Mouse (Mus musculus) CH12F3 (cell line): ENCODE measurements at regions not wholly inside any gene's neighbourhood (a gene's known extent, or its start where the extent isn't known, plus 50 kb on each side); places are given as distances from the start of the nearest gene placed in this dataset.

Experiments used
- in situ Hi-C: fragments of 300-500 bp; cut with MboI; formaldehyde crosslinking; loops from 2 replicates; pipeline ENCODE4 v1.14.3; 2020; ENCODE audit warnings: low sequenced_read_pairs

GRCm38 (mm10) chr15:11774717-11775116, 132.4 kb downstream of the Npr3 start:
- in situ Hi-C loops = no loop called here

GRCm38 (mm10) chr15:11770596-11770995, 136.5 kb downstream of the Npr3 start:
- in situ Hi-C loops = no loop called here

GRCm38 (mm10) chr15:11757963-11758362, 149.1 kb downstream of the Npr3 start:
- in situ Hi-C loops = no loop called here

DNA sequence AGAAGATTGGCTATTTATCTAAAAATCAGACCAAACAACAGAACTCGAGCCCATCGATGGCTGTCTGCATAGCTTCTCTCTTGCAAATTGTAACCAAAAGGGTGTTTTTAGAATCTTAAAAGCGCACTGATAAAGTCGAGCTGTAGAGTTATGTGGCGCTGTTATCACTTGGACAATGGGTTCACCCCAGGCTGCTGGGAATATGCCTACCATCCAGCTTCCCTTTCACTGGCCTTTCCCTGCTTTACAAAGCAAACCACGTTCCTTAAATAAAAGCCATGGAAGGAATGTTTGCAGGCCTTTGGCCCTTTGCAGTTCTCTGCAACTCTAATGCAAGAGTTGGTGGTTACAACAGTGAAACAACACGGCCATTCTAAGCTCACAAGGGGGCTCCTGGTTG, 150.3 kb downstream of the Npr3 start:
- in situ Hi-C loops = no loop called here

GRCm38 (mm10) chr15:11753216-11753615, 153.9 kb downstream of the Npr3 start:
- in situ Hi-C loops = no loop called here

- in situ Hi-C loops = no loop called here
These were observed 156.2 kb downstream of the Npr3 start for GRCm38 (mm10) chr15:11750893-11751292.

DNA sequence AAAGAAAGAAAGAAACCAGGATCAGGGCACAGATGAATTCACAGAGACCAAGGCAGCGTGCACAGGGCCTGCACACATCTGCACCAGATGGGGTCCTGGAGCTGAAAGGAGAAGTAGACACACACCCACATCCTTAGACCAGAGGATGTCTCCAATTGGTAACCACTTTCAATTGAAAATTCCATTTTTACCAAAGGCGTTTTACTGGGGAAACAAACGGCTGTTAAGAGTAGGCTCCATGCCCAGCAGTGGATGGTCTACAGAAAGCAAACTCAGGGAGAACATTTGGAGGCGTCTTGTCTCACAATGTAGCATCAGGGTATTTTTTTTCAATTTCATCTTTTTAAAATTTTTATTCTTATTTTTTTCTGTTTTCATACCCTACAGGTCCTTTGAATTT, 157.6 kb downstream of the Npr3 start:
- in situ Hi-C loops = no loop called here

- in situ Hi-C loops = no loop called here
These were observed 158.8 kb downstream of the Npr3 start for GRCm38 (mm10) chr15:11748306-11748705.

DNA sequence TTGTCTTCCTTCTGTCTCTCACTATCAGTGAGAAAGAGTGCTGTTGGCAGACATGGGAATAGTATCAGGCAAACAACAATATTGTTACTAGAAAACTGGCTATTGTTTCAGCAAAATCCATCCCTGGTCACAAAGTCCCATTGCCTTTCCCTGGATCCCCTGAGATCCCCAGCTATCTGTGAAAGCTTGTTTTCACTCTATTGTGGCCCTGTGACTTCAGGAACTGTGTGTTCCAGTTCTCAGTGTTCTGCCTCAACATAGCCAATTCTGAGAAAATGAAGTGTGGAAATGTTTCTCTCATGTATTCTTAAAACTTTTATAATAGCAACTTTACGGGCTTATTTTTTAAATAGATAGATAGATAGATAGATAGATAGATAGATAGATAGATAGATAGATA, 160.3 kb downstream of the Npr3 start:
- in situ Hi-C loops = no loop called here

GRCm38 (mm10) chr15:11745629-11746372, 161.3 kb downstream of the Npr3 start:
- in situ Hi-C loops = no loop called here

DNA sequence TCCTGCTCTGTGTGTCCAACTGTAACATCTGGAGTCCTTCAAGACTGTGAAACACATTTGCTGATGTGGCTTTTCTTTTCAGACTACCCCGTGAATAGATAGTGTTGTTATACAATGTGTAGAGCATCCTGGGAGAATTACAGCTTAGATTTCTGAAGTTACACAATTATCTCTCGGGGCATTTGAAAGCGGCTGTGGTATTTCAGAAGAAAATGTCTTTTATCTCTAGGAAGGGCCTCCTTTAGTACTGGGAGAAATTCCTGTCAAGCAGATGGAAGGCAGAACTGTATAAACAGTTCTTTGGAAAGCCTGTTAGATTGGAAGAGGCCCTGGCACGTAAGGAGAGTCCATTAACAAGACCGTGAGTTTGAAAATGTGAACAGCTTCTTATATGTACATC, 162.2 kb downstream of the Npr3 start:
- in situ Hi-C loops = no loop called here

DNA sequence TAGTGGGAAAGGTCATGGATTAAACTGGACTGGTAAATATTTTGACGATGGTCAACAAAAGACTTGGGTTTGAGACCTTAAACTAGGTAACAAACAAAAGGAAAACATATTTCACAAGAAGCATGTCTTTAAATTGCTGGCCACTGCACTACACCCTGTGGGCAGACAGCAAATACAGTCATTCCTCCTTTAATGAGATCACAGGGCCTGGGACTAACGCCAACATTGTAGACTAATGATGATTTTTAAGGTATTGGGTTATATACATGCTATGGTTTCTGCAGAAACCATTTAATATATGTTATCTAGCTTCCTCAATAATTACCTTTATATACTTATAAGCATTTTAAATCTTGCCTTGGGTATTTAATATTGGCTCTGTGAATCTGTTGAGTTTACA, 162.8 kb downstream of the Npr3 start:
- in situ Hi-C loops = no loop called here

DNA sequence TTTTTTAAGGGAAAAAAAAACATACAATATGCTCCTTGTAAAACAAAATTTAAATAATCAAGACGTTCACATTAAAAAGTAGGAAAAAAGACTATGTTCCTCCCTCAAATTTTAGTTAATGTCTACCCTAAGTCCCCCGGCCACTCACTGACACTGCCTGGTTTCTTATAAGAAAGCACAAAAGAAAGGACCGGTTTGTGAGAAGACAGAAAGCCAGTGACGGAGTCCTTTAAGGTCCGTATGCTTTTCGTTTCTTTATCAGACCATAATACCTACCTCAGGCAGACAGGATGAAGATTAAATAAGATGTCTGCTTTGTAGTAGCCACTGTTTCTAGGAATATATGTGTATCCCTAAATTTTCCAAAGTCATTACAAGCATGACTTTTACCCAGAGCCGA, 164.3 kb downstream of the Npr3 start:
- in situ Hi-C loops = no loop called here

DNA sequence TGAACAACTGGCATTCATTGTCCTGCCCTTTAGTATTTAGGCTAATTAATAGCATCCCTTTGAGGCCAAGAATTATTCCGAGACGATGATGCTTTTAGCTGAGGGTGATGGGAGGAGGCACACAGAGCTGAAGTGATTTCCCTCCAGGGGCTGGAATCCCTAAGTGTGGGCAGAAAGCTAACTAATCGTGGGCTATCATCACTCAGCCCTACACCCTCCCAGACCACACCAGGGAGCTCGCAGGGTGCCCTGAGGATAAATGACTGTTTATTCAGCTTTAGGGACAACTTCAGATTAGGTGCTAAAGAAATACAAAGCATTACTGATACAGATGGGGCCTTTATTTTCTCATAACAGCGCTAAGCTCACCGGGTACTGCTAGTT, 164.7 kb downstream of the Npr3 start:
- in situ Hi-C loops = no loop called here

- in situ Hi-C loops = no loop called here
These were observed 165.3 kb downstream of the Npr3 start for GRCm38 (mm10) chr15:11741598-11742345.

DNA sequence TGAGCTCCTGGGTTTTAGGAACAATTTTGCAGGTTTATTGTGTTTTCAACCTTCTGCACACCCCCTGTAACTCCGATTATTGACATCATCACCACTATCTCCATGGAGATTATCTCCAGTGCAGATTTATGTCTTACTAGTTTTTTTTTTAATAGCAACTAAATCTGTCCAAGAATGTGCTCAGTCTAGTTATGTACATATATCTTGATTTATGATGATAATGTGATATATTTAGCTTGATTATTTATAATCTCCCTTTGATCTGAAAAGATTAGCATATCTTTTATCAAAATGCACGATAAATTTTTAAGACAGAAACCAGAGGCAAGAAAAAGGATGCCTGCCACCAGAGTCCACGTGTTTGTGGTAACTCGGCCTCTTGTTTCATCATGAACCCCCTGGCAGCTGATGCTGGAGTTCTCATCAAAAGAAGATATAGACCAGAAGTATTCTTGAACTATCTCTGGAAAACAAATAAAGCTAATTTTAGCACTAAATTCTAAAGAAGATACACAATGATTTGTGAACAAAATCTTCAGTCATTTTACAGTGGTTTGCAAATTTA, 169.6 kb downstream of the Npr3 start:
- in situ Hi-C loops = no loop called here

GRCm38 (mm10) chr15:11734639-11735265, 172.3 kb downstream of the Npr3 start:
- in situ Hi-C loops = no loop called here

DNA sequence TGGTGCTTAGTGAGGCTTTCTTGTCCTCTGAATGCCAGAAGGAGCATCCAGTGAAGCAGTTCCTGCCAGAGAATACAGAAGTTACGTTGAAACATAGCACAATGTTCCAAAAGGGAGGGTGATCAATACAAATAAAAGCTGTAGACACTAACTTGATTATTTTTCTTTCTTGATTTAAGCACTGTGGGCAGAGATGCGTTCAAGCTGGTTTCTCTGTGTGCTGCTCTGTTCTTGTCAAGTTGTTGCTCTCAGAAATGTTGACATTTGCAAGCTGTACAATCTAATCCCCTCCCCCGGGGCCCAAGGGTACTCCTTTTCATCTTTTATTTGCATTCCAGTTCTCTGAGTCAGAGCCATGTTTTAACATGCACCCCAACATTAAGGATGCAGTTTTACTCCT, 177.7 kb downstream of the Npr3 start:
- in situ Hi-C loops = no loop called here

- in situ Hi-C loops = no loop called here
These were observed 181.2 kb downstream of the Npr3 start for GRCm38 (mm10) chr15:11725620-11726530.

- in situ Hi-C loops = no loop called here
These were observed 186.4 kb downstream of the Npr3 start for GRCm38 (mm10) chr15:11720645-11721044.
